Mouse (Mus musculus) brown adipose tissue, adult 24 weeks (tissue): ENCODE data around the gene Lgals2. TPM values are rescaled to one million over a fixed set of nuclear protein-coding genes. Genes with fewer than 3 reads are reported as not detected.

Source experiments
- H3K27ac ChIP-seq: fragments of 200-500 bp; replicated peaks from 2 replicates; pipeline ENCODE4 v1.5.1; 2012; ENCODE audit warnings: low read depth, mild to moderate bottlenecking, low read length
- H3K4me1 ChIP-seq: fragments of 200-500 bp; 2 replicates; pipeline ENCODE4 v1.6.1; 2012; ENCODE audit warnings: low read length, mixed read lengths; ENCODE audit not compliant: control insufficient read depth, insufficient read depth, insufficient read length
- H3K4me3 ChIP-seq: fragments of 200-500 bp; 2 replicates; pipeline ENCODE4 v1.5.1; 2012; ENCODE audit warnings: low read depth, mild to moderate bottlenecking, low read length, moderate library complexity; ENCODE audit not compliant: insufficient read depth
- polyA plus RNA-seq: library from polyadenylated mRNA; stranded (reverse); fragments of >200 nt; gene quantifications from 2 replicates; pipeline ENCODE4 v1.2.4, GENCODE M21; 2012; ENCODE audit not compliant: missing spikeins, insufficient read depth, insufficient read length

Lgals2 gene
- polyA plus RNA-seq, 1 experiment: not detected

- Histone ChIP-seq H3K4me1 (peaks cover 21% of the 10 kb centered on the region), H3K27ac (peak within 1 kb of the TSS; percentile 100)
Measured at GRCm38 (mm10) chr15:78842371-78843163, 12.8 kb downstream of the Lgals2 start, which contains the start of gene Cdc42ep1. Gene Cdc42ep1, plus strand, starts transcription at chr15:78842624.

GRCm38 (mm10) chr15:78841161-78841790 is 14.1 kb downstream of the Lgals2 start:
- H3K4me3 ChIP-seq: no peak overlapping the region
- peaks cover 20% of the 10 kb centered on the region for H3K4me1 ChIP-seq
- H3K27ac ChIP-seq: peak overlapping the region; percentile 73

More at GRCm38 (mm10) chr15:78842371-78843163, 12.8 kb downstream of the Lgals2 start, which contains the start of gene Cdc42ep1:
- H3K4me3 ChIP-seq: peak within 1 kb of the TSS; percentile 95

GRCm38 (mm10) chr15:78840751-78841150 is 14.6 kb downstream of the Lgals2 start:
- Histone ChIP-seq H3K27ac (peak overlapping the region; percentile 56), H3K4me1 (peaks cover 22% of the 10 kb centered on the region), H3K4me3 (no peak overlapping the region)

- peaks cover 24% of the 10 kb centered on the region for H3K4me1 ChIP-seq
- no peak overlapping the region for H3K4me3 ChIP-seq
- H3K27ac ChIP-seq: peak overlapping the region; percentile 56
Measured at GRCm38 (mm10) chr15:78840241-78840640, 15.1 kb downstream of the Lgals2 start.

GRCm38 (mm10) chr15:78839744-78840143 is 15.6 kb downstream of the Lgals2 start:
- H3K4me3 ChIP-seq: no peak overlapping the region
- H3K4me1 ChIP-seq: peaks cover 28% of the 10 kb centered on the region
- peak overlapping the region; percentile 56 for H3K27ac ChIP-seq

GRCm38 (mm10) chr15:78836086-78836621 is 19.2 kb downstream of the Lgals2 start:
- peaks cover 44% of the 10 kb centered on the region for H3K4me1 ChIP-seq
- H3K4me3 ChIP-seq: no peak overlapping the region
- peak overlapping the region; percentile 95 for H3K27ac ChIP-seq

GRCm38 (mm10) chr15:78835200-78836085 is 19.9 kb downstream of the Lgals2 start:
- Histone ChIP-seq H3K4me1 (peaks cover 40% of the 10 kb centered on the region), H3K4me3 (no peak overlapping the region), H3K27ac (peak overlapping the region; percentile 95)

GRCm38 (mm10) chr15:78834233-78835005 is 20.9 kb downstream of the Lgals2 start:
- H3K4me1 ChIP-seq: peaks cover 34% of the 10 kb centered on the region
- H3K4me3 ChIP-seq: no peak overlapping the region
- peak overlapping the region; percentile 85 for H3K27ac ChIP-seq

GRCm38 (mm10) chr15:78833582-78833981 is 21.7 kb downstream of the Lgals2 start:
- no peak overlapping the region for H3K4me3 ChIP-seq
- H3K27ac ChIP-seq: peak overlapping the region; percentile 84
- H3K4me1 ChIP-seq: peaks cover 34% of the 10 kb centered on the region

- Histone ChIP-seq H3K4me3 (peak overlapping the region; percentile 15; the same call in 1 of the 2 replicates), H3K27ac (peak overlapping the region; percentile 87), H3K4me1 (peaks cover 34% of the 10 kb centered on the region)
Measured at GRCm38 (mm10) chr15:78832701-78833123, 22.6 kb downstream of the Lgals2 start.

- H3K4me3 ChIP-seq: peak overlapping the region; percentile 51
- peaks cover 34% of the 10 kb centered on the region for H3K4me1 ChIP-seq
- H3K27ac ChIP-seq: peak overlapping the region; percentile 87
Measured at GRCm38 (mm10) chr15:78831720-78832657, 23.3 kb downstream of the Lgals2 start.

GRCm38 (mm10) chr15:78830742-78831719 is 24.3 kb downstream of the Lgals2 start:
- Histone ChIP-seq H3K4me3 (peak overlapping the region; percentile 51), H3K4me1 (peaks cover 30% of the 10 kb centered on the region), H3K27ac (peak overlapping the region; percentile 83)
